Mouse (Mus musculus) embryonic fibroblast, embryonic 13.5 days (primary cell): ENCODE results near the gene Rere.

ENCODE experiments used
- CTCF ChIP-seq: IDR thresholded peaks from 2 replicates; pipeline ENCODE4 v1.5.1; 2011; ENCODE audit warnings: mild to moderate bottlenecking, control low read depth, low read length, moderate library complexity, borderline replicate concordance; ENCODE audit not compliant: insufficient read depth
- POLR2A ChIP-seq: IDR thresholded peaks from 2 replicates; pipeline ENCODE4 v1.6.1; 2011; ENCODE audit warnings: low read depth, mild to moderate bottlenecking, control low read depth, low read length, moderate library complexity

GRCm38 (mm10) chr4:150250549-150251422, 30.7 kb upstream of the Rere start:
- 0 out of 2 replicates have a peak, but pooled peaks have one; percentile 31 for TF ChIP-seq POLR2A
- no peak for TF ChIP-seq CTCF
